Mouse (Mus musculus) heart, postnatal 0 days (tissue): ENCODE data around the gene Map3k19.

Experiments used
- CTCF ChIP-seq: IDR thresholded peaks from 2 replicates; pipeline ENCODE4 v1.5.1; 2016; ENCODE audit warnings: antibody characterized with exemption, control low read depth, low read depth
- EP300 ChIP-seq: IDR thresholded peaks from 2 replicates; pipeline ENCODE4 v1.6.1; 2016; ENCODE audit warnings: antibody characterized with exemption, low read depth

- TF ChIP-seq CTCF (no peak), EP300 (no peak)
Observed at GRCm38 (mm10) chr1:127816381-127816780, 38.5 kb downstream of the Map3k19 start.
